Mouse (Mus musculus) cerebellum, postnatal 4 days (tissue): ENCODE results near the gene Ninj2.

Experiments
- DNase-seq, 2 experiments: peaks; one replicate each; pipeline ENCODE4 v3.0.0; 2022; ENCODE audit warnings: low spot score in 2 of 2, mixed read lengths in 1 of 2

Gene Ninj2

GRCm38 (mm10) chr6:120134748-120135147 is 41.6 kb downstream of the Ninj2 start:
- DNase-seq = no peak

GRCm38 (mm10) chr6:120145439-120145838 is 52.3 kb downstream of the Ninj2 start:
- DNase-seq = no peak

GRCm38 (mm10) chr6:120146676-120147075 is 53.5 kb downstream of the Ninj2 start:
- no peak for DNase-seq

DNA sequence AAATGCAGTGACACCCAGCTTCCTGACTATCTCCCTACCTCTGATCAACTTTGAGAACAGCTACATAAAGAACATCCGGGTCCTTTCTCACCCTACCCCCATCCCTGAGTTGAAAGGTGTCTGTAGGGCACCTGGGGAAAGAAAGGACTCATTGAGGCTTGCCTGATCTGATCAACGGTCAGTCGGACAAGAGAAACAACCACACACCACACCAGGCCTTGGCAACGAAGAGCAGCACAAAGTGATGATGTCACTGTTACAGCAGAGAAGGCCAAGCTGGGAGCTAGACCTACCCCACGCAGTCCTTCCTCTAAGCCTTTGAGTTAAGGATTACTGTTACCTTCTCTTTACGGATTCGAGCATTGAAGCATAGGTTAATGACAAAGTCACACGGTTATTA is 54.3 kb downstream of the Ninj2 start:
- no peak for DNase-seq

DNA sequence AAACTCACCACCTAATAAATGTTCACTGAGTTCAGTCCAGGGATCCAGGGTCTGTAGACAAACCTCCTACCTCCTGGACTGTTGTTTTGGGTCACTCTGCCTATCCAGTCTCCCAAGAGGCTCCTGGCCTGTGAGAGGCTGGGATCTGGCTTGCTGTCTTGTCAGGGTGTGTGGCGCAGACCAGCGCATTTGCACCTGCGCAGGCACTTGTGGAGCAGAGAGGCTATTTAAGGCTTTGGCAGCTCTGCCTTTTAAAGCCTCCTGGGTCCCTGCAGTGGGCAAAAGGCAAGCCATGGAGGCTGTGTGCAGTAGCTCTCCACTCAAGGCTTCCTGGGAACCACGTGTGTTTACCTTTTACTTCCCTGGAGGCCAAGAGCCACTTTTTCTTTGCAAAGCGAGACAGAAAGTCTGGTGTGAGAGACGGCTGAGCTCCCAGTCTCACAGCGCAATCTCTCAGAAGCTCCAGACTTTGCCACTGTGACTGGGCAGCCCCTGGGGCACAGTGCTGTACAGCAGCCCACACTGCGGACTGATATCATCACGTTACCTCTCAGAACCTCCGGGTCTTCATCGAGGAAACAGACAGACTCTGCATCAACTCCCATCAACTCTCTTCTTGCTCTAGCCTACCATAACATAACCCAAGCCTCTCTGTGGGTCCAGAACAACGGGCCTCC is 55.7 kb downstream of the Ninj2 start:
- DNase-seq = no peak

- no peak for DNase-seq
Observed at GRCm38 (mm10) chr6:120149458-120150120, 56.4 kb downstream of the Ninj2 start.

- no peak for DNase-seq
Observed at GRCm38 (mm10) chr6:120150206-120150605, 57.1 kb downstream of the Ninj2 start.

GRCm38 (mm10) chr6:120151616-120152053 is 58.5 kb downstream of the Ninj2 start:
- DNase-seq = no peak

GRCm38 (mm10) chr6:120152739-120153696 is 59.9 kb downstream of the Ninj2 start:
- no peak for DNase-seq

GRCm38 (mm10) chr6:120154526-120155309 is 61.6 kb downstream of the Ninj2 start:
- DNase-seq = no peak

- DNase-seq = no peak
Observed at GRCm38 (mm10) chr6:120155510-120155909, 62.4 kb downstream of the Ninj2 start.

DNA sequence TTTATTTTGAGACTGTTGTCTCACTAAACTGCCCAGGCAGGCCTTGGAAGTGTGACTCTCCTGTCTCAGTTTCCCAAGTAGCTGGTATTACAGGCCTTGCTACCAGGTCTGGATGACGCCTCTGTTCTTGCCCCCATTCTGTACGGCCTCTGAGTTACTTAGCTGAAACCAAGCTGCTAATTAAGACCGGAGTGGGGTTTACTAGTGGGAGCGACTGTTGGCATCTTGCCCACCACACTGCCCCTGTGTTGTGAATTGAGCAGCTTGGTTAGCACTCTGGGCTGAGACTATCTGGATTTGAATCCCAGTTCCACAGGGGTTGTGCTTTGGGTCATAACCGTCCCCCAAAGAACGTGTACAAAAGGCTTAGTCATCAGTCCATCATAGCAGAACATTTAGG is 64.3 kb downstream of the Ninj2 start:
- no peak for DNase-seq

DNA sequence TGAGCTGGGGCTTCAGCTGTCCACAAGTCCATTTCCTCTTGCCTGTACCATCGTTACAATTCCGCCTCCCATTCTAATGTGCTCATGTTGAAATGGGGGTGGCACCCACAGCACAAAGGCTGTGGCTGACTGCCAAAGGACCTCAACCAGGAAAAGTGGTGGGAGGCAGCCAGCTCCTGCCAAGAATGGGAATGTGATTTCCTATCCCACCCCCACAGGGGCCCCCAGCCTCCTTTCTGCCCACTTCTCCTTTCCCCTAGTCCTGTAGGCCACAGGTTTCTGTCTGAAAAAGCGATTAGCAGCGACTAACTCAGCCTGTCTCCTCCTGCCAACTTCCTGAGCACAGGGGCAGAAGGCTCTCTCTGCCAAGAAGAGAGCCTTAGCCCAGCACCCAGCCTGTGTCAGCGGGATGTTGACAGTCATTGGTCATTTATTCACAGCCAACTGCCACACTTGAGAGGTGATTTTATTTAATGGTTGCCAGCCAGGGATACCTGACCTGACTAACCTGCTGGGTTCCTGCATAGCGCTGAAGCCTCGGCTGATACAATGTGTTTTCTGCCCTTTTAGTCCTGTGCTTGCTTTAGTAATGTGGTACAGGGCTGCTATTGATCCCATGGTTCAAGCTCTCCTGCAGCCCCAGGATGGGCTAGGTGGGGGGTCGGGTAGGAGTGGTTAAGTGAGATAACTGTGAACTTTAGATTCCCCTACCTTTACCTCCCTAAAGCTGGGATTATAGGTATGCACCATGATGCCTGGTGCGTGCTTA is 66.2 kb downstream of the Ninj2 start:
- DNase-seq = peak in 1 of 2 experiments; percentile 32

DNA sequence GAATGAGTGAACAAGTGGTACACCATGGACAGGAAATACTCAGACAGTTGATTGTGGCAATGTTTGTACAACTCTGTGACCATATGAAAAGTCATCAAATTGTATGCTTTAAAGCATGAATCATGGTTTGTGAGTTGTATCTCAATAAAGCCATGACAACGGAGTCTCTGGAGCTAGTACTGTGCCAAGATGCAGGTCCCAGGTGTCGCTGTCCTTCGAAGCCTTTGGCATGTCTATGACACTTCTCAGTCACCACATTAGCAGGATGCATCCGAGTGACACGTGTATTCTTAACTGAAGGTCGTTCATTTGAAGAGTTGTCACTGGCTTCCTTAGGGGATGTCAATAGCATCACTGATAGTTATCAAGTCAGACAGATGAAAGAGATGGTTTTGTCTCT is 69.8 kb downstream of the Ninj2 start:
- no peak for DNase-seq

DNA sequence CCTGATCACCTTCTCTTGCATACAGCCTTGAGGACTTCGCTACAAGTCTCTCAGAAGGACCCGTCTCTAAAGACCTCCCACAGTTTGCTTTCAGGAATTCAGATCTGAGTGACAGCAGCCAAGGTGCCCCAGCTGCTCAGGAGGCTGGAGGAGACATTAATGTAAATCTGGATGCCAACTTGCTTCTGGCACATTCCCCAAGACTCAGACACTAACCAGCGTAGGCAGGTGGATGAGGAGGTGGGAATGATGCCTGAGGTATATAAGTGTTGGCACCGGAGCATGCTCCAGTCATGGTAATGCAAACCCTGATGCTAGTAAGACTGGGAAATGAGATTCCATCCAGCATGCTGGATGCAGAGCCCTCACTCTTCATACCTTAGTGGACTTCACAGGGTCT is 71.6 kb downstream of the Ninj2 start:
- DNase-seq = no peak

- DNase-seq = no peak
Observed at GRCm38 (mm10) chr6:120167574-120167973, 74.4 kb downstream of the Ninj2 start.

DNA sequence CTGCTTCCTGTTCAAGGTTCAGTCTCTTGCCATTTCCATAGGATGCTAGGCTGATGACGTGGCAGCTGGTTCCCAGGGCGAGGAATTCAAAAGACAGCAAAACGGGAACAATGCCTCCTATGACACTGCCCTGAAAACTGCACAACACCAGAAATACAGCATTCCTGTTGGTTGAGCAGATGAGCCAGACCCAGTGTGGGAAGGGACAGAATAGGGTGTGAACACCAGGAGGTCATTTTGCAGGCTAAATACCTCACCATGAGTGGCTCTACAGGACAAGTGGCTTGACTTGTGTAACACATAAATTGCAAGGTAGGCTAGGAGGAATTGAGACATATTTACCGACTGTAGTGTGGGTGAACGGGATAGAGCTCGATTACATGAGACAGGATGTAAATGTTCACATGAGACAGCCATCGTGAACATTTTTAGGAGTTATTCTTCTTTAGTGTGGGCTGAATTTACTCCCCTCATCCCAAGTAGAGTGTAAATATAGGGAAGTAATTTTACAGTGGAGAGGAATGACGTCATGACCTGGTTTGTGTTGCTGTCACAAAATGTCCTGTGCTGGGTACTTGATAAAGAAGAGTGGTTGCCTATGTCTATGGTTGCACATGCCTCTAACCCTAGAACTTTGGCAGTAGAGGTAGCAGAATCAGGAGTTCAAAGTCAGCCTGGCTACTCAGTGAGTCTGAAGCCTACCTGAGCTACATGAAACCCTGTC is 79.3 kb downstream of the Ninj2 start:
- DNase-seq = no peak

GRCm38 (mm10) chr6:120174028-120174601 is 81.0 kb downstream of the Ninj2 start:
- no peak for DNase-seq

GRCm38 (mm10) chr6:120174602-120175115 is 81.5 kb downstream of the Ninj2 start:
- no peak for DNase-seq
